Mouse (Mus musculus) retina, postnatal 7 days (tissue): ENCODE measurements at regions not wholly inside any gene's neighbourhood (a gene's known extent, or its start where the extent isn't known, plus 50 kb on each side); places are given as distances from the start of the nearest gene placed in this dataset.
"Not testable (repeated sequence)": the region's sequence is repeated elsewhere in the genome, so short reads cannot be mapped to it uniquely, and the experiment has no call there.

Experiments
- DNase-seq: peaks from one replicate; pipeline ENCODE4 v3.0.0-alpha.2; 2012; ENCODE audit warnings: low read depth, low spot score

DNA sequence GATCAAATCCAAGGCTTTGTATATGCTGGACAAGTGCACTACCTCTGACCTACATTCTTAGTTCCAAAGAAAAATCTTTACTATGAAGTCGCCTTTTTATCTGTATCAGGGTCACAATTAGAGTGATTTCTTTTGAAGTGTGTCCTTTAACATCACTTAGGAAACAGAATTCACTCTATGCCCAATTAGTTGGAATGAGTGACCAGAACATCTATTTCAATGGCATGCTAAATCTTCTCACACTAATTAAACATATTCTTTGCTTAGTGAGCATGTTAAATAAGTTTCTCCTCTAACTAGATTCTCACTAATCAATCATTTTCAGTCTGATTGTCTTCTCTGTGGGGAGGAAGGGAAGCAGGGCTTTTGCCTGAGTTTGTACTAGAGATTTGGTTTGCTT is 84.9 kb downstream of the Arl6ip6 start:
- no peak for DNase-seq

DNA sequence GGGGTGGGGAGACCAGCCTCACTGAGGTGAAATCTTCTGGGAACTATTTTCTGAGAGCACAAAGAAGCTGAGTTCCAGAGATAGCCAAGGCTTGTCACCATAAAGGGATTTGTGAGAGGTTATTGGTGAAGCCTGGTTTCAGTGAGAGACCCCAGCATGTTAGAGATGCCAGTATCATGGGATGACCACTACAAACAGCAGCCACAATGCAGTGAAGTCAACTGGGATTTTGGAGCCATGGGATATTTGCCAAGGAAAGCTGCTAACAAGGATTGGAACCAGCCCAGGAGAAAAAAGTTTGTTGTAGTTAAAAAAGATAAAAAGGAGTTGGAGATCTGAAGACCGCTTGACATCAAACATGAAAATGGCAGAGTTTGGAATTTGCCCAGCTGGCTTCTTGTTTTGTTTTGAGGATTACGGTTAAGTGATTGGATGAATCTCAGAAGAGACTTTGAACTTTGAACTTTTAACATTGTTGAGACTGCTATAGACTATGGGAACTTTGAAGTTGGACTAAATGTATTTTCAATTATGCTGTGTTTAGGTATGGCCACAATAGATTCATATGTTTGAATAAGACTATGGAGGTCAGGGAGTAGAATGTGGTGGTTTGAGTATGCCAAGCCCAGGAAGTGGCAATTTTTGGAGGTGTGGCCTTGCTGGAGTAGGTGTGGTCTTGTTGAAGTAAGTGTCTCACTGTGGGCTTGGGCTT is 110.3 kb downstream of the Arl6ip6 start:
- no peak for DNase-seq

DNA sequence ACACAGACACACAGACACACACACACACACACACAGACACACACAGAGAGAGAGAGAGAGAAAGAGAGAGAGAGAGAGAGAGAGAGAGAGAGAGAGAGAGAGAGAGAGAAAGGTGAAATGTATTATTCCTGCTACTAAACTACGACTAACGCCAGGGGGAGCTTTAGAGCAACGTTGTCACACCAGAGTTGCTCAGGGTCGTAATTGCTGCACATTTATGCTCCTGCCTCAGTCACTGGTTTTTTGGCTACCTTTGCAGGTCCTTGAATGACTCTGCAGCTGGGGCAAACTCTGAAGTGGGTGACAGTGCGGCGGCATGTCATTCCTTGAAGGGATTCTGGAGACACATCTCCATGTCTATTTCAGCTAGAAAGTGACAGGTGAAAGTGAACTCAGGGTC is 139.2 kb downstream of the Arl6ip6 start:
- DNase-seq, result peak; percentile 31

DNA sequence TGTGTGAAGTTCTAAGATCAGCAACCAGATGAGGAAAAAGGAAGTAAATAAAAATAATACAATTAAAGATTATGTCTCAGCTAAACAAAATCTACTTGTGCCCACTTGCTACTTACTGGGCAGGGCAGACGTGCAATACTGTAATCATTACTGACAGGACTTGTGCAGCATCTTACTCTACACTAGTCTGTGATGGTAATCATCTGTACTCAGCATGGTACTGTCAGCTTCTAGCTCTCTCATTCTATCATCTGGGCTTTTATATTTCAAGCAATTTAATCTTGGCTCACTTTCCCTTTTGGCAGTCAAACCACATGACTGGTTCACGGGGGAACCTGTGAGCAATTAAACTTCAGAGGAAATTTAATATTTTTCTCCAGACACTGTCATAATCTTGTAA is 167.5 kb downstream of the Arl6ip6 start:
- DNase-seq, result no peak

DNA sequence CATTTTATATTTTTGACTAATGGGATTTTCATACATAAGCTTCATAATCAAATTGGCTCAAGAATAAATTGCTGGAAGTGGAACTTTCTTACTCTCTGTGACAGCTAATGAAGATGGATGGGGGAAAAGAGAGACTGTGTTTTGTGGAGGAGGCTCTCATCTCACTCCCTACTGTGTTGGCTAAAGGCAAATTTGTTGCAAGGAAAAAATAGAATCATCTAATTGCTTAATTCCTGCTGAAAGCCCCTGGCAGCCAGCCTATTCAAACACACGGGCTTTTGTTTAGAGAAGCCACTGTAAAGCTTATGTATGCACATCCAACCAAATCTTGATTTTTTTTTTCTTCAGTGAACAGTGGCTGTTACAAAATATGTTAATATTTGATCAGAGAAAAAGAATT is 190.8 kb downstream of the Arl6ip6 start:
- no peak for DNase-seq

DNA sequence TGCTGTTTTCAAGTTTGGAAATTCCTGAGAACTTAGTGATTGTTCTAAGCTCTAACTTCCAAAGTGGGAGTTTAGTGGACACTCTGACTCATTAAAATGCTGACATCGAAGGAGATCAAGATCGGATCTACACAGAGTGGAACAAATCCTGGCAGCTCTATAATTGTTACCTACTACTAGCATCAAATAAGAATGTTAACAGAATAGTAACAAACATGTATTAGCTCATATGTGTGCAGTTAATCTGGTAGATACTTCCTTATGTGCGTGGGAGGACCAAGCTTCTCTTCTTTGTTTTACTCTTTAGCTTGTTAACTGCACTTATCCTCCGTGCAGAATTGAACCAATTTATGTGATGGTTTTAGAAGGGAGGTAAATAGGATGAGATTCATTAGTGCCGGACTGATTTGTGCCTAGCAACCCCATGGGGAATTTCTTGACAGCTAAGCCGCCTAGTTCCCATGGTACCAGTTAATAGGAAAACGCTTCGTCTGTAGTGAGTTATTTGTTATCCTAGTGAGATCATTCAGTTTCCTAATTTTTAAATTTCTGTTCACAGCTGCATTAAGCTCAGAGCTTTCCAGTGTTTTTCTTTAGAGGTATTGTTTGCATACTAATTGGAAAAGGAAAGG is 193.1 kb downstream of the Arl6ip6 start:
- no peak for DNase-seq

DNA sequence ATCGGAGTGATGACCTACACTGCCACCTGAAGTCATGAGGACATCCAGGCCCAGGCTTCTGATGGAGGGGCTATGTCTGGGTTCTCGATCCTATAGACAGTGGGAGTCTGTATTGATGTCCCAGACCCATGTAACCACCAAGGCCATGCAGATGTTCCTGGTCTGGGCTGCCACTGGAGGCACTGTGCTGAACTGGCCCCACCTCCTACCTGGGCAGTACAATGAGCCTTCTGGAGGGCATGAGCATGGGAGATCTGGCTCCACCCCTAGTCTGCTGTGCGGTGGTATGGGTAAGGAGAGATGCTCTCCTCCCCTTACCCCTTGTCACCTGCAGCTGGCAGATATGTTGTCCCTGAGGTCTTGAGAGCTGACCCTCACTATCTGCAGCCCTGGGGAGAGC is 197.1 kb downstream of the Arl6ip6 start:
- no peak for DNase-seq

DNA sequence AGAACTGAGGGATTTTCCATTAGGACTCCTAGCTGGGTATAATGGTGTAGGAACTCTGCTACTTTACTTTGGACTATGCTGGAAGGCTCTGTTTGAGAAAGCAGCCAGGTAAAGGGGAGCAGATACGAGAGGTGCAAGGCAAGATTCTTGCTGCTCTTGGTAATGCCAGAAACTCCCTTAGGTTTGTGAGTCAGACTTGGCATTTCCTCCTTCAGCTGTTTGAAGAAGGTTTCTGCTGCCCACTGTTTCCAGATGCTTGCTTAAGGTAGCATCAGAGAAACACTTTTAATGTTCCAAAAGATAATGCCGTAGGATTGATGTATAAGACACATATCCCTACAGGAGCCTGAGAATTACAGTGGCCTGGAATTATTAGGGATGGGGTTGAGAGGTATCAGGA is 222.9 kb downstream of the Arl6ip6 start:
- DNase-seq, result no peak

DNA sequence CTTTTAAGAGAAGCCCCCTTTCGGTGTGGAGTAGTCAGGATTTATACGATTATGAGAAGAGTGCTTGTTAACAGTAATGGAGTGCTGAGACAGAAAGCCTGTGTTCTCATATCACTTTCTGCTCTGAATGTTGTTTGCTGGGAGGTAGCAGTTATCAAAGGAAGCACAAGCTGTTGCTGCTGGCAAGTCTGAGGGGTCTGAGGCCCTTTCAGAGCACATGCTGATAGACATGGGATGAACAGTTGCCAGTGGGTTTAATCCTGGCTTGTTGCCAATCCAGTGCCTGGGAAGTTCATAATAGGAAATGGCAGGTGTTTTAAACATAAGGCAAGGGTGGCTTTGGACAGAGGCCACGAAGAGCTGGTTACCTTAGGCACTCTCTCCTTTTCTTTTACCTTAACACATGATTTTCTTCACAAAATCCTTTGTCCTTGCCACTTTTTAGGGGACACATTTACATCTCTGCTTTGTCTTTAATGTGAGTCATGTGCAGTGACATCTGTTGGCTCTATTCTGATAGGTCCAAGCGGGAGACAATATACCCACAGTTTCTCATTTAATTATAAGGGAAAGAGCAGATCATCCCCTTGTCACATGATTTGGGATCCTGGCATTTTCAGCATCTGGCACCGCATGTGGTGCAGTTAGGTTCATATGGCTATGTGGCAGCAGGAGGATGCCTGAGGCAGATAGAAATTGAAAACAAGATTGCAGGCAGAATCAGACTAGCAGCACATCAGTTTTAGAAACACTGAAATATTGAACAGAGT is 245.7 kb downstream of the Arl6ip6 start:
- DNase-seq, result peak; percentile 23

DNA sequence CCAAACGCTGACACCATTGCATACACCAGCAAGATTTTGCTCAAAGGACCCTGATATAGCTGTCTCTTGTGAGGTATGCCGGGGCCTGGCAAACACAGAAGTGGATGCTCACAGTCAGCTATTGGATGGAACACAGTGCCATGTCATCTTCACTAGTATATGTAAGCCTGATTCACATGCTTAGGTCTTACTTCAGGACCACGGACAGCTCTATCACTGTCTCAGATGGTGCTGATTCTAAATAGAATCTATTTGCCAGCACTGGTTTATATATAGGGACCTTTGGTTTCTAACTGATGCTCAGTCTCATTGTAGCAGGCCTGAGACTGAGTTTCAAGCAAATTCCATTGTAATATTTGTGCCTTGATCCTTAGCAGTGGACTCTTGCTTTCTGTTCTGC is 248.8 kb downstream of the Arl6ip6 start:
- not testable (repeated sequence) for DNase-seq

DNA sequence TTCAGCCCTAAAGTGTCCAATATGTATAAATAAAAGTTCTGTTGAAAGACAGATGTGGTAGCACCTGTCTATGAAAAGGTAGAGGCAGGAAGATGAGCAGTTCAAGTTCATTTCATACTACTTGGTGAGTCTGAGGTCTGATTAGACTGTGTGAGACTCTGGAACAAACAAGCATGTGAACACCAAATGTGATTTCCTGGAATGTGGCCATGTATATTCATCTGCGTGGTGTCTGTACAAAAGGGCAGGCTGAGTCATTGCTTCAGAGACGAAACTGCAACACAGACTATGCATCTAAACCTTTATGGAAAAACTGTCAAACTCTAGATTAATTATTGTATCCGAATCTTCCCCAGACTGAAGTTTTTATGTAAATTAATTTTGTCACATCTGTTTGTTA is 268.7 kb downstream of the Arl6ip6 start:
- DNase-seq, result no peak

DNA sequence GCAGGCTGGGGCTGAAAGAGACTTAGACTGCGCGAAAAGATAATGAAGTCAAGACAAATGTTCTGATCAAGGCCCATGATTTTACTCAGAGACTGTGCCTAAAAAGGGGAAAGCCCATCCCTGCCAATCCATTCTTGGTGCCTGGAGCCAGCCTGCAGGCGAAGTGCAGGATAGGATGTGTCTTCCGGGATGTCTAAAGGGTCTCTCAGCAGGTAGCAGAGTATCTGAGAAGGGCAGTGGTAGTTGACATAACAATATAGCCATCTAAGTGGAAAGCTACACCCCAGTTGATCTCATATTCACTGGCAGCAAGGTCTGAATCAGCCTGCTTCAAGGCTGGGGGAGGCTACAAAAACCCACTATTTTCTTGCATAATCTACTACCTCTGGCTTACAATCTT is 282.9 kb downstream of the Arl6ip6 start:
- no peak for DNase-seq

DNA sequence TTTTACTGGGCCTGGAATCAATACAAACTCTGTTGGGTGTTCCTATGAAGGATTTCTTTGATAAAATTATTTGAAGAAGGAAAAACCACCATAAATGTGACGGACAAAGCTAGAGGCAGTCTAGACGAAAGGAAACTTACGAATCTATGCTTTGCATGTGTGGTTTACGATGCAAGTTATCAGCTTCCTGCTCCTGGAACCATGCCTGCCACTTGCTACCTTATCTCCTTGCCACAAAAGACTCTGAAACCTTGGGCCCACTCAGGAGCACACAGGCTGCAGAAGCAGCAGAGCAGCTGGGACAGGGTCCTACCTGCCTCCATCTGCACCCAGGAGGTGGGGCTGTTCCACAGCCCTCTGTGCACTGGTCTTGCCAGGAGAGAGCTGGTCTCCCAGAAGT is 287.5 kb downstream of the Arl6ip6 start:
- DNase-seq, result not testable (repeated sequence)

DNA sequence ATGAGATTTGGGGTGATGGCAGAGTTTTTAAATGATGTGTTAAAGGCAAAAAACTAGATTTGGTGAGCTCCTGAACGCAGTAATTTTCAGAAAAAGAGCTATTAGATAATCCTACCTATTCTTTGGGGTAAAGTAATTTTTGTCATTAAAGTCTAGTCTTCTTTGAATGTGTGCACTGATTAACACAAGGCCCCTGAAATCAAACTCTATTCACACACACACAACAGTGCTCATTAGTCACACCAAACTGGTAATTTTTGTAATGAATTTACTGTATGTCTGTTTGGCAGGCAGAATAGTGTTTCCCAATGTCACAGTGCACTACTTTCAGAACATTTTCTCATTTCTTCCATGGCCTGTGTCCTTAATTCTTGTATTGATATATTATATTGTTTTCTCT is 296.8 kb downstream of the Arl6ip6 start:
- no peak for DNase-seq

DNA sequence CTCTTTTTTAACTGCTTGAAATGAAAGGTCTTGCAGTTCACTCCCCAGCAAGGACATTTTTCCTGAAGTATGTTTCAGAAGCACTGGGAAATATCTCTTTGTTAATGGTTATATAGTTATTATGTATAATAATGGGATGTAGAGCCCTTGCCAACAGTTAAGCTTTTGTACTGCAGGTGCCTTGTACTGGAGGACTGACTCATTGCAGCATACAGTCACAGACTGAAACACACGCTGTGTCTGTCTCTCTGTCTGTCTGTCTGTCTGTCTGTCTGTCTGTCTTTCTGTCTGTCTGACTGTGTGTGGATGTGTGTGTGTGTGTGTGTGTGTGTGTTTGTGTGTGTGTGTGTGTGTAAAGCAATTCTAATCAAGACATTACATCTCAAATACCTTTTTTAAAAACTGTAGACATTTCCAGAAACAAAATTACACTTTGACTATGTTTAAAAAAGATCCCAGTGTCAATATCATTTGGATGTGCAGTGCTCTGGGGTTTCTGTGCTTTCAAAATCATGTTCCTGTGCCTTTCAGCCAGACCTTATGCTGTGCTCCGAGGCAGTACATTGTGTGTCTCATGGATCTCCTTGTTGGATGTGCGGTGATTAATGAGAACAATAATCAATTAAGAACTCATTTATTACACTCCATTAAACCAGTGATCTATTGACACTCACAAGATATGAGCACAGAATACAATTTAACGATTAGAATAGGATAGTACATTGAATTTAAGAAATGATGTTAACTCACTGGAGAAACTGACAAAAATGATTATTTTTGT is 299.5 kb downstream of the Arl6ip6 start:
- DNase-seq, result no peak

DNA sequence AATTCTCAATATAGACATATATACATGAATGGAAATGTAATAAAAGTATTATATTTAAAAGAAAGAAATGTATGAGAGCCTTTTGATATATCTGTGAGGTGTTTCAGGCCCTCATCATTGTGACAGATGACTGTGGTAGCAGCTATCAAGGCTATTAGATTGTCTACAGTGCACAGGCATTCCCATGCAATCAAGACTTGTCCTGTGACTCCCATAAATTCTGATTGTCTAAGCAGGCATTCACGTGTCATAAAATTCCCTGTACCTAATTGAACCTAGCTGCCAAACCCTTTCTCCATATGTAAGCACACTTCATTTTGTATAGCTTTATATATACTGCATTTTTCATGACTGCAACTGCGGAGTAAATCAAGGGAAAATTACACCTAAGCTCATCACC is 301.3 kb downstream of the Arl6ip6 start:
- DNase-seq, result no peak

DNA sequence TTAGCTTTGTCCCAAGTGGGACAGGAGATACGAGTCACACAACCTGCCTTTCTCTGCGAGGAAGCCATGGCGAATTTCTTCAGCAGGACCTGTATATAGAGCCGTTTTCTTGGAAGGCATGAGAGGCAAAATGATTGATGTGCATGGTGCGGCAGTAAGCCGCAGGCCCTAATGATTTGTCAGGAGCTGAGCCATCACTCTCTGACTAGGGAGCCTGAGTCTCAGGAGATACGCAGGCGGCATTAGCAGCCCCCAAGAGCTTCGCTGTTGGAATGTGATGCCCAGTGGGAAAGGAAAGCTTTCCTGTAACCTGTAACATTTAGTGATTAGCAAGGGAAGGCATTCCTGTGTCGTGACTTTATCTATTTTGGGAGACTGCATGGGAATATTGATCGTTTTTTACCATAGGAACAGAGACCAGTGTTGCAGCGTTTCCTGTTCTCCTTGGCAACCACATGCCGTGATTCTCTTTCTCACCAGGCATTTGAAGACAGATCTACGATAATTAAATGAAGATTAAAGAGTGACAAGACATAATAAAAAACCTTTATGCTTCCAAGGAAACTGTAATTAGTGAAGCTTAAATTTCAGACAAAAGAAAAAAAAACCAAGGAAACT is 310.2 kb downstream of the Arl6ip6 start:
- DNase-seq, result no peak

DNA sequence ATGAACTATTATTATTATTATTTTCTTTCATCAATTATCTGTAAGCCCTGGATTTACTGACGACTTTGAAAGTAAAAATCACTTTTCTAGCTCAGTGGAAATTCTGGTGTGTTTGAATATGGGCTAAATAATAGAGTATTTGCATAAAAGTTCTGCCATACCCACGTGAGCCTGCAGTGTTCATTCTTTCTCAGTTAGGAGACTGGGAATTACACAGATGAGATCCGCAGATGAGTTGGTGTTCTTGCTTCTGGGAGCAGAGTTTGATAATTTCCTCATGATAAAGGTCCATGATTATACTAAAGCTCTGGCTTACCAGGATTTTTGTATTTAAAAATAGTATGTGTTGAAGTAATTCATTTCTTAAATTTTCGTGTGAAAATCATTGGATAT is 310.7 kb downstream of the Arl6ip6 start:
- no peak for DNase-seq

DNA sequence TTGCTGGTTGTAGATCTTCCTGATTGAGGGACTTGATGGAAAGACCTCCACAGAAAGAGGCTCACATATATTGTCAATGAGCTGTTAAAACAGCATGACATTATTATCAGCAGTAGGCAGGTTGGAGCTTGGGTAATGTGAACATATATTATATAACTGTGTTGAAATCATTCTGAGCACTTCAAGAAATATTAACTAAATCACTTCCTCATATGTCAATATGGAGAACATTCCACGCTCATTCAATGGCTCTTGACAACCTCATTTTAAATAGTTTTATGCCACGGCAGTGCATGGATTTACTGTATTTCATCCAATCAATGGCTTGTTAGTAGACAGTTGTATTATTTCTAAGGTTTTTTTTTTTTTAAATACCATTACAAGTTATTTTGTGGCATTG is 350.6 kb downstream of the Arl6ip6 start:
- no peak for DNase-seq

DNA sequence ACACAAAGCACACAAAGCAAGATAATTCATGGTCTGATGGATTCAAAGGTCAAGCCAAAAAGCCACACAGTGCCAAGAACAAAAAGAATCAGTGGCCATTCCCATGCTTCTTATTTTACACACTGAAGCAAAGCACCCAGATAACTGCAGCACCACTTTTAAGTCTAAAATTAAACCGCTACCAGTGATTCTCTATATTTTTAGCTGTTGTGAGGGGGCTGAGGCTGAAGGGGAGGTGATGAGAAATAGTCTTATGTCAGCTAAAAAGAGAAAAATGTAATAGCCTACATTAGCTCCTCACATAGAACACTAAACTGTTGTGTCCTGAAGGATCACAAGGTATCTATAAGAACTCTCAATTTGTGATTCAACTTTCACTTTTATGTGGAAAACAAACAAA is 382.5 kb downstream of the Arl6ip6 start:
- DNase-seq, result no peak

DNA sequence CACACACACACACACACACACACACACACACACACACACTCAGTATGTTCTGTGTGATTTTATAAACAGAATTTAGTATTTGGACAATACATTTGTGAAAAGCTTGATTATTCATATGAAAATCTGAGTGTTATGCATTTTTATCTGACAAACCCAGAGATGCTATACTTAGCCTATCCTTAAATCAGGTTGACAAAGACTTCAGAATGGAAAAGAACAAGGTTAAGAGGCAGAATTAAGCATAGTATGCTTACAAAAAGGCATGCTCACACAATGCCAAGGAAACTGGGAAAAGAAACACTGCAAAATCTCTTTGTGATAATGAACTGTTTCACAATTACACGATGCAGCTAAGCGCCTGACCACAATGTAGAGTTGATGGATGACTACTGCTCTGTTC is 414.3 kb downstream of the Arl6ip6 start:
- DNase-seq, result no peak

DNA sequence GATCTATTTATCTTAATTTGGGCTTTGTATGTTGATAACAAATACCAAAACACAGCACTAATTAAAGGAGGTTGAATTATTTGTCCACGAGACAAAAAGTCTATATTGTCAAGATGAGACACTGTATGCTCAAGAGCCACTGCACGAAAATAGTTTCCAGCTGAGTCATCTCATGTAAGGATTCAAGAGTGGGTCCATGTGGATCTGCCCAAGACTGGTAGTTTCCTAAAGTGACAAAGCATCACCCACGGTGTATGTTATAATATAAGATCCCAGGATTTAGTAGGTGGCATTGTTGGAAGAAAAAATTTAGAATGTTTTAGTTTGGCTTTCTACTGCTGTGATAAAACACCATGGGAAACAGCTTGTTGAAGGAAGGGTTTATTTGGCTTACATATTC is 428.2 kb downstream of the Arl6ip6 start:
- no peak for DNase-seq
